Mouse (Mus musculus) lung, postnatal 14 days (tissue): Measurements from ENCODE around the gene Rps6.
"Not testable (repeated sequence)": the region's sequence is repeated elsewhere in the genome, so short reads cannot be mapped to it uniquely, and the experiment has no call there.

Source experiments
- DNase-seq: peaks from one replicate; pipeline ENCODE4 v3.0.0; 2021

The Rps6 gene

GRCm38 (mm10) chr4:86851331-86851730 is 5.9 kb downstream of the Rps6 start:
- no peak for DNase-seq

- DNase-seq, result no peak
Measured at GRCm38 (mm10) chr4:86847246-86847645, 10.0 kb downstream of the Rps6 start.

GRCm38 (mm10) chr4:86845384-86845783 is 11.8 kb downstream of the Rps6 start:
- DNase-seq, result no peak

GRCm38 (mm10) chr4:86841141-86841540 is 16.1 kb downstream of the Rps6 start:
- DNase-seq, result not testable (repeated sequence)

- DNase-seq, result no peak
Measured at GRCm38 (mm10) chr4:86831896-86832295, 25.3 kb downstream of the Rps6 start.

- no peak for DNase-seq
Measured at GRCm38 (mm10) chr4:86825143-86825542, 32.1 kb downstream of the Rps6 start.

GRCm38 (mm10) chr4:86823169-86823568 is 34.0 kb downstream of the Rps6 start:
- peak; percentile 68 for DNase-seq

- DNase-seq, result no peak
Measured at GRCm38 (mm10) chr4:86814850-86815249, 42.4 kb downstream of the Rps6 start.

GRCm38 (mm10) chr4:86810604-86811003 is 46.6 kb downstream of the Rps6 start:
- no peak for DNase-seq
